Mouse (Mus musculus): ENCODE measurements at regions not wholly inside any gene's neighbourhood (a gene's known extent, or its start where the extent isn't known, plus 50 kb on each side); places are given as distances from the start of the nearest gene placed in this dataset.

- no peak for DNase-seq (ENCODE audit: low spot score in 2 of 2)
These were observed 112.8 kb upstream of the Adra1d start for GRCm38 (mm10) chr2:131674872-131675271.

GRCm38 (mm10) chr2:131673351-131673750, 111.3 kb upstream of the Adra1d start:
- DNase-seq (ENCODE audit: low spot score in 2 of 2) = no peak

- no peak for DNase-seq (ENCODE audit: low spot score in 2 of 2)
These were observed 110.6 kb upstream of the Adra1d start for GRCm38 (mm10) chr2:131672646-131673045.

- DNase-seq (ENCODE audit: low spot score in 2 of 2) = no peak
These were observed 110.1 kb upstream of the Adra1d start for GRCm38 (mm10) chr2:131672223-131672622.

GRCm38 (mm10) chr2:131670876-131671275, 108.8 kb upstream of the Adra1d start:
- DNase-seq (ENCODE audit: low spot score in 2 of 2) = peak in 1 of 2 experiments; percentile 68

- DNase-seq (ENCODE audit: low spot score in 2 of 2) = no peak
These were observed 105.8 kb upstream of the Adra1d start for GRCm38 (mm10) chr2:131667874-131668273.

- DNase-seq (ENCODE audit: low spot score in 2 of 2) = no peak
These were observed 104.8 kb upstream of the Adra1d start for GRCm38 (mm10) chr2:131666841-131667364.

- peak in 1 of 2 experiments; percentile 68 for DNase-seq (ENCODE audit: low spot score in 2 of 2)
These were observed 102.5 kb upstream of the Adra1d start for GRCm38 (mm10) chr2:131664575-131664974.

- no peak for DNase-seq (ENCODE audit: low spot score in 2 of 2)
These were observed 101.2 kb upstream of the Adra1d start for GRCm38 (mm10) chr2:131663199-131663809.

GRCm38 (mm10) chr2:131652197-131652596, 90.1 kb upstream of the Adra1d start:
- DNase-seq (ENCODE audit: low spot score in 2 of 2) = no peak

- DNase-seq (ENCODE audit: low spot score in 2 of 2) = no peak
These were observed 88.6 kb upstream of the Adra1d start for GRCm38 (mm10) chr2:131650611-131651153.

- DNase-seq (ENCODE audit: low spot score in 2 of 2) = no peak
These were observed 82.2 kb upstream of the Adra1d start for GRCm38 (mm10) chr2:131644166-131644858.

- no peak for DNase-seq (ENCODE audit: low spot score in 2 of 2)
These were observed 80.4 kb upstream of the Adra1d start for GRCm38 (mm10) chr2:131642456-131642855.

GRCm38 (mm10) chr2:131638996-131639605, 77.0 kb upstream of the Adra1d start:
- no peak for DNase-seq (ENCODE audit: low spot score in 2 of 2)

GRCm38 (mm10) chr2:131635791-131636190, 73.7 kb upstream of the Adra1d start:
- no peak for DNase-seq (ENCODE audit: low spot score in 2 of 2)

GRCm38 (mm10) chr2:131617916-131618315, 55.8 kb upstream of the Adra1d start:
- no peak for DNase-seq (ENCODE audit: low spot score in 2 of 2)

- no peak for DNase-seq (ENCODE audit: low spot score in 2 of 2)
These were observed 50.4 kb upstream of the Adra1d start for GRCm38 (mm10) chr2:131612486-131612885.
